Mouse (Mus musculus): Measurements from ENCODE around the gene Dtd1. TPM values are rescaled to one million over a fixed set of nuclear protein-coding genes. Genes with fewer than 3 reads are reported as not detected.

The Dtd1 gene
- polyA plus RNA-seq, 1 experiment from 2014 or later: 39.9 TPM

GRCm38 (mm10) chr2:144768375-144769117, 168.8 kb downstream of the Dtd1 start:
- ATAC-seq (ENCODE audit: insufficient read depth) (peak; percentile 76), DNase-seq (peak; percentile 77)
- Histone ChIP-seq H3K9ac (no peak overlapping the region), H3K4me2 (no peak overlapping the region), H3K27ac (ENCODE audit: low read depth) (peak overlapping the region; percentile 37; the same call in 1 of the 2 replicates), H3K36me3 (ENCODE audit: insufficient read depth) (no peaks in the 10 kb centered on the region), H3K4me3 (ENCODE audit: low read depth, low read length) (no peak overlapping the region), H3K9me3 (ENCODE audit: low read depth, low read length) (peaks cover 3% of the 10 kb centered on the region; the same call in 1 of the 2 replicates), H3K27me3 (ENCODE audit: insufficient read depth, low read length) (no peaks in the 10 kb centered on the region), H3K4me1 (ENCODE audit: insufficient read depth) (peaks cover 9% of the 10 kb centered on the region; the same call in 1 of the 2 replicates)
- WGBS: 38% methylated on average over 3 of the region's 3 CpGs
- TF ChIP-seq CTCF (IDR thresholded peaks at IDR 0.05; ENCODE audit: low read depth): no peak

GRCm38 (mm10) chr2:144769118-144769496, 169.4 kb downstream of the Dtd1 start:
- Histone ChIP-seq H3K27me3 (ENCODE audit: insufficient read depth, low read length) (no peaks in the 10 kb centered on the region), H3K27ac (ENCODE audit: low read depth) (peak overlapping the region; percentile 79), H3K9ac (no peak overlapping the region), H3K36me3 (ENCODE audit: insufficient read depth) (no peaks in the 10 kb centered on the region), H3K9me3 (ENCODE audit: low read depth, low read length) (peaks cover 3% of the 10 kb centered on the region; the same call in 1 of the 2 replicates), H3K4me3 (ENCODE audit: low read depth, low read length) (no peak overlapping the region), H3K4me1 (ENCODE audit: insufficient read depth) (peaks cover 9% of the 10 kb centered on the region; the same call in 1 of the 2 replicates), H3K4me2 (no peak overlapping the region)
- DNase-seq (no peak), ATAC-seq (ENCODE audit: insufficient read depth) (peak; percentile 32)
- TF ChIP-seq CTCF (IDR thresholded peaks at IDR 0.05; ENCODE audit: low read depth): no peak
- WGBS: 33% methylated on average over 2 of the region's 2 CpGs

GRCm38 (mm10) chr2:144769556-144769955, 169.9 kb downstream of the Dtd1 start:
- ATAC-seq (ENCODE audit: insufficient read depth) (peak; percentile 87), DNase-seq (peak; percentile 82)
- Histone ChIP-seq H3K27ac (ENCODE audit: low read depth) (peak overlapping the region; percentile 79), H3K36me3 (ENCODE audit: insufficient read depth) (no peaks in the 10 kb centered on the region), H3K9ac (no peak overlapping the region), H3K4me3 (ENCODE audit: low read depth, low read length) (no peak overlapping the region), H3K4me1 (ENCODE audit: insufficient read depth) (peaks cover 9% of the 10 kb centered on the region; the same call in 1 of the 2 replicates), H3K27me3 (ENCODE audit: insufficient read depth, low read length) (no peaks in the 10 kb centered on the region), H3K4me2 (no peak overlapping the region), H3K9me3 (ENCODE audit: low read depth, low read length) (peaks cover 3% of the 10 kb centered on the region; the same call in 1 of the 2 replicates)
- WGBS: 22% methylated on average over 3 of the region's 3 CpGs
- TF ChIP-seq CTCF (IDR thresholded peaks at IDR 0.05; ENCODE audit: low read depth): no peak

GRCm38 (mm10) chr2:144770452-144770941, 170.8 kb downstream of the Dtd1 start:
- 52% methylated on average over 7 of the region's 7 CpGs for WGBS
- no peak overlapping the region for H3K4me3 ChIP-seq (ENCODE audit: low read depth, low read length)
- no peak overlapping the region; the same call in 1 of the 2 replicates for H3K27ac ChIP-seq (ENCODE audit: low read depth)
- peaks cover 3% of the 10 kb centered on the region; the same call in 1 of the 2 replicates for H3K9me3 ChIP-seq (ENCODE audit: low read depth, low read length)
- no peaks in the 10 kb centered on the region for H3K27me3 ChIP-seq (ENCODE audit: insufficient read depth, low read length)
- H3K4me2 ChIP-seq: no peak overlapping the region
- peaks cover 9% of the 10 kb centered on the region; the same call in 1 of the 2 replicates for H3K4me1 ChIP-seq (ENCODE audit: insufficient read depth)
- DNase-seq: peak; percentile 46
- no peaks in the 10 kb centered on the region for H3K36me3 ChIP-seq (ENCODE audit: insufficient read depth)
- no peak for ATAC-seq (ENCODE audit: insufficient read depth)
- no peak for TF ChIP-seq CTCF (IDR thresholded peaks at IDR 0.05; ENCODE audit: low read depth)
- H3K9ac ChIP-seq: no peak overlapping the region

GRCm38 (mm10) chr2:144771841-144772240, 172.1 kb downstream of the Dtd1 start:
- H3K27ac ChIP-seq (ENCODE audit: low read depth): 0 out of 2 replicates have a peak overlapping the region, but pooled peaks have one; percentile 38

GRCm38 (mm10) chr2:144774636-144775160, 175.0 kb downstream of the Dtd1 start:
- DNase-seq: no peak
- Histone ChIP-seq H3K9me3 (ENCODE audit: low read depth, low read length) (no peaks in the 10 kb centered on the region), H3K4me2 (no peak overlapping the region), H3K27me3 (ENCODE audit: insufficient read depth, low read length) (no peaks in the 10 kb centered on the region), H3K4me3 (ENCODE audit: low read depth, low read length) (no peak overlapping the region), H3K4me1 (ENCODE audit: insufficient read depth) (peaks cover 9% of the 10 kb centered on the region; the same call in 1 of the 2 replicates), H3K36me3 (ENCODE audit: insufficient read depth) (no peaks in the 10 kb centered on the region), H3K27ac (ENCODE audit: low read depth) (no peak overlapping the region), H3K9ac (no peak overlapping the region)
- 62% methylated on average over 8 of the region's 8 CpGs for WGBS
- no peak for TF ChIP-seq CTCF (IDR thresholded peaks at IDR 0.05; ENCODE audit: low read depth)
- peak; percentile 28; the same call in 1 of the 2 replicates for ATAC-seq (ENCODE audit: insufficient read depth)

More at GRCm38 (mm10) chr2:144771841-144772240, 172.1 kb downstream of the Dtd1 start:
- peaks cover 9% of the 10 kb centered on the region; the same call in 1 of the 2 replicates for H3K4me1 ChIP-seq (ENCODE audit: insufficient read depth)
- H3K9ac ChIP-seq: no peak overlapping the region
- H3K4me2 ChIP-seq: no peak overlapping the region
- no peaks in the 10 kb centered on the region for H3K9me3 ChIP-seq (ENCODE audit: low read depth, low read length)
- H3K27me3 ChIP-seq (ENCODE audit: insufficient read depth, low read length): no peaks in the 10 kb centered on the region
- H3K36me3 ChIP-seq (ENCODE audit: insufficient read depth): no peaks in the 10 kb centered on the region
- no peak for DNase-seq
- no peak for TF ChIP-seq CTCF (IDR thresholded peaks at IDR 0.05; ENCODE audit: low read depth)
- no peak overlapping the region for H3K4me3 ChIP-seq (ENCODE audit: low read depth, low read length)
- no peak for ATAC-seq (ENCODE audit: insufficient read depth)
- WGBS: 76% methylated on average over 4 of the region's 4 CpGs

GRCm38 (mm10) chr2:144775626-144776025, 175.9 kb downstream of the Dtd1 start:
- Histone ChIP-seq H3K4me3 (ENCODE audit: low read depth, low read length) (no peak overlapping the region), H3K27ac (ENCODE audit: low read depth) (no peak overlapping the region), H3K27me3 (ENCODE audit: insufficient read depth, low read length) (no peaks in the 10 kb centered on the region), H3K9me3 (ENCODE audit: low read depth, low read length) (no peaks in the 10 kb centered on the region), H3K9ac (no peak overlapping the region), H3K4me1 (ENCODE audit: insufficient read depth) (peaks cover 4% of the 10 kb centered on the region; the same call in 1 of the 2 replicates), H3K36me3 (ENCODE audit: insufficient read depth) (no peaks in the 10 kb centered on the region), H3K4me2 (no peak overlapping the region)
- WGBS: 92% methylated on average over 4 of the region's 4 CpGs
- DNase-seq (no peak), ATAC-seq (ENCODE audit: insufficient read depth) (no peak)
- no peak for TF ChIP-seq CTCF (IDR thresholded peaks at IDR 0.05; ENCODE audit: low read depth)

Measured in lung, embryonic 14.5 days (tissue).